Mouse (Mus musculus) cerebellum, adult 2 months (tissue): ENCODE measurements around the gene Sult2b1. TPM values are rescaled to one million over a fixed set of nuclear protein-coding genes. Genes with fewer than 3 reads are reported as not detected.

ENCODE experiments used
- DNase-seq, 2 experiments: peaks; one replicate each; pipeline ENCODE4 v3.0.0; 2021
- H3K27ac ChIP-seq: fragments of 200-500 bp; 2 replicates; pipeline ENCODE4 v1.5.1; 2012; ENCODE audit warnings: low read length, control low read depth, inconsistent platforms; ENCODE audit not compliant: insufficient read depth
- H3K27me3 ChIP-seq: fragments of 200-500 bp; 2 replicates; pipeline ENCODE4 v1.6.1; 2012; ENCODE audit warnings: inconsistent platforms, mild to moderate bottlenecking, low read length, moderate library complexity; ENCODE audit not compliant: control insufficient read depth, insufficient read depth
- H3K4me1 ChIP-seq: fragments of 200-500 bp; 2 replicates; pipeline ENCODE4 v1.6.1; 2011; ENCODE audit warnings: low read length; ENCODE audit not compliant: control insufficient read depth, insufficient read depth
- H3K4me3 ChIP-seq: fragments of 200-500 bp; replicated peaks from 2 replicates; pipeline ENCODE3; 2011; ENCODE audit warnings: mild to moderate bottlenecking, low read depth, low read length, control low read depth; ENCODE audit not compliant: insufficient read depth
- CTCF ChIP-seq: fragments of 200-500 bp; IDR thresholded peaks from 2 replicates; pipeline ENCODE4 v1.5.1; 2011; ENCODE audit warnings: low read depth, mild to moderate bottlenecking, control low read depth, low read length, moderate library complexity, borderline replicate concordance; ENCODE audit not compliant: insufficient read depth
- POLR2A ChIP-seq: fragments of 200-500 bp; IDR thresholded peaks from 2 replicates; pipeline ENCODE4 v1.6.1; 2011; ENCODE audit warnings: low read length, control low read depth, borderline replicate concordance; ENCODE audit not compliant: insufficient read depth
- WGBS: fragments of 180-500 bp; shearing (Covaris S2); methylation state at CpG from one replicate; pipeline ENCODE4 v1.1.7; 2018; 5-methylcytosine and 5-hydroxymethylcytosine counted together
- polyA plus RNA-seq: library from polyadenylated mRNA; depleted of rRNA; stranded (reverse); fragments of >200 nt; gene quantifications from 2 replicates; pipeline ENCODE4 v1.2.3, GENCODE M21; 2012

Gene Sult2b1
- polyA plus RNA-seq, 1 experiment = 10.6 TPM

DNA sequence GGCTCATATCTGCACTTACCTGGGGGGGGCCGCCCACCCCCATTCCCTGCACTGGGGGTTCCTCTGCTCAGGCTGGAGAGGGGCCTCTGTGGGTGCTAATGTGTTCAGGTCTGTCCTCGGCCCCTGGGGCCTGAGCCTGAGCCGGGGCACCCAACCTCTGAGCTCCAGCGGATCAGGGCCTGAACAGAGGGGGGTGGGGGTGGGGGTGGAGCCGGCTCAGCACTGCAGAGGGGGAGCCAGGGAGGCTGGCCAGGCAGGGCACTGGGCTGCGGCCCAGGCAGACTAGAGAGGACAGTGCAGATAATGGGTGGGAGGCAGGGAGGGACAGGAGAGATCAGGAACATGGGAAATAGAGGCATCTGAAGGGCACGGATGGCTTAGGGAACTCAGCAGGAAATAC lies 40.1 kb upstream of the Sult2b1 start, which contains the start of gene Kcnj14:
Kcnj14 (minus strand) TSS at position 185 of the 400 bp plus-strand sequence.
- Histone ChIP-seq H3K27me3 (no peaks in the 10 kb centered on the region), H3K4me3 (no peak within 1 kb of the TSS), H3K27ac (no peak within 1 kb of the TSS), H3K4me1 (no peaks in the 10 kb centered on the region)
- 56% methylated on average over 7 of the region's 7 CpGs for WGBS
- TF ChIP-seq POLR2A = no peak
- no peak for TF ChIP-seq CTCF
- no peak for DNase-seq

DNA sequence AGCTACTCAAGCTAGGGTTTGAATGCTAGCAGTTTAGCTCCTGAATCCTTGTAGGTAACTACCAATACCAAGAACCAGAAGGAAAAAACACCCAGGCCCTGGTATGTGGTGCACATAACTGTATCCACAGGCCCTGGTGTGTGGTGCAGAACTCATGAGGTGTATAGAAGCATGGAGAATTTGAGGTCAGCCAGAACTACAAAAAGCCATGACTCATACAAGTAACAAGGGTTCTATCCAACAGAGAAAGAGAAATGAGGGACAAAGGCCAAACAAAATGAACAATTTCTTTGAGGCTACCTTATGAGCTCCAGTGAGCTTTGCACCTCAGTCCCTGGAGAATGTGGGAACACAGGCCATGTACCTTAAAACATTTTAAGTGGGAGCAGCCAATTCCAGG lies 36.4 kb upstream of the Sult2b1 start:
- Histone ChIP-seq H3K4me1 (no peaks in the 10 kb centered on the region), H3K27ac (no peak overlapping the region), H3K27me3 (no peaks in the 10 kb centered on the region), H3K4me3 (no peak overlapping the region)
- TF ChIP-seq POLR2A (no peak), CTCF (no peak)
- no peak for DNase-seq

DNA sequence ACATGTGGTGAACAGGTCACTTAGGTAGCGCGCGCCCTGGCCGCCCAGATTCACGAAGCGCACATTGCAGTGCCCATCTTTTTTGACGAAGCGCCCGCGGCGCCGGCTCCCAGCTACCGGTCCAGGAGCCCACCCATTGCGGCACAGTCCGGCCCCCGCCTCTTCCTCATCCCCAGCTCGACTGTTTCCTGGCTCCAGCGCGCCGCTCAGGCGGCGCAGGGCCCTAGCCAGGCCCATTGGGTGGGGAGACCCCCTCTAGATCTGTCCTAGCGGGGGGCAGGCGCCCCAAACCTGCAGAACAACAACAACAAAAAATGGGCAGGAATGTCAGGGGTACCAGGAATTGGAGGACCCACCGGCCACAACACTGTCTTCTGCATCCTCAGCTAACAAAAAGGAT lies 35.4 kb upstream of the Sult2b1 start:
- Histone ChIP-seq H3K4me3 (no peak overlapping the region), H3K27me3 (no peaks in the 10 kb centered on the region), H3K27ac (no peak overlapping the region), H3K4me1 (no peaks in the 10 kb centered on the region)
- 15% methylated on average over 25 of the region's 25 CpGs for WGBS
- no peak for DNase-seq
- TF ChIP-seq POLR2A (no peak), CTCF (no peak)

DNA sequence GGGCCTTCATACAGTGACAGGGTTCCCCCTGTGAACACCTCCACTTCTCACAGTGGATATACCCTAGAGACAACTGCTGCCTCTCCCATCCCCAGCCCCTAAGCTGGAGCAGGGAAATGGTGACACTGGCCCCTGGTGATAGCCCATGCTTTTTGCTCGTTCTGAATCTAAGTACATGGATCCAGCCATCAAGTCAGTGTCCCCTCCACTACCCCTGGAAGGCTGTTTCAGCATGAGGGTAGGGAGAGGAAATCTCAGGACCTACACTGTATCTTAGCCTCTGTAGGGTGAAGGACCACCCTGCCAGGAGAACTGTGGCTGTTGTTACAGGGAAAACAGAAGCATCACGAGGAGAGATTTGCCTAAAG lies 31.5 kb upstream of the Sult2b1 start:
- no peak overlapping the region for H3K27ac ChIP-seq
- WGBS = 56% methylated on average over 2 of the region's 2 CpGs
- TF ChIP-seq CTCF = no peak
- no peak for TF ChIP-seq POLR2A

DNA sequence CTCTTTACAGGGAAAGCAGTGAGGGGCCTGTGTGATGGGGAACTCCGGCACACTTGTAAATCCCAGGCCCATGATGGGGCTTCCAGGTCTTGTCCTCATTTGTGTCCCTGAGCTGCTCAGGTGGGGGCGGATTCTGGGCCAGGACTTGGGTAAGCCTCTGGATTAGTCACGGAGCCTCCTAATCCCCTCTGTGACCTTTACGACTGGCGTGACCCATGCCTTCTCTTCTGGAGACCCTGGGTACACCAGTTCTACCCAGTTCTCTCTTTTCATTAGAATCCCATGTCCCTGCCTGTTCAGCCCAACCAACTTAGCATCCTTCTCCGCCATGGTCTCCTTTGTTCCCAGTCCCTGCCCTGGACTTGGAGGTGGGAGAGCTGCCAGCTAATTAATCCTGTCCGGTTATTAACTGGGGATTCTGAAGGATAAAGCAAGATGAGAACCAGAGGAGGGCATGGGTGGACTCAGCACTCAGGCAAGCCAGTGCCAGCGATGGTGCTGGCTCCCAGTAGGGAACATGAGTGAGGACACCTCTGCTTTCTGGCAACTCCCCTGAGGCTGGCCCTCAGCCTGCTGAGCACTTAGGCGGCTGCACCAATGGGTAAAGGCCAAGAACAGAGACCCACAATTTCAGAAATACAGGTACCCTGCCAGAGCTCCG lies 31.0 kb upstream of the Sult2b1 start:
- H3K4me1 ChIP-seq = peaks cover 5% of the 10 kb centered on the region
- H3K27me3 ChIP-seq = no peaks in the 10 kb centered on the region
- whole genome bisulfite sequencing = 30% methylated on average over 10 of the region's 10 CpGs
- no peak overlapping the region for H3K27ac ChIP-seq
- no peak for TF ChIP-seq POLR2A
- no peak for TF ChIP-seq CTCF
- H3K4me3 ChIP-seq = no peak overlapping the region
- DNase-seq = peak; percentile 39 to 41

More for the DNA sequence above, 31.5 kb upstream of the Sult2b1 start:
- DNase-seq = no peak
- Histone ChIP-seq H3K4me3 (no peak overlapping the region), H3K27me3 (no peaks in the 10 kb centered on the region), H3K4me1 (peaks cover 4% of the 10 kb centered on the region)

DNA sequence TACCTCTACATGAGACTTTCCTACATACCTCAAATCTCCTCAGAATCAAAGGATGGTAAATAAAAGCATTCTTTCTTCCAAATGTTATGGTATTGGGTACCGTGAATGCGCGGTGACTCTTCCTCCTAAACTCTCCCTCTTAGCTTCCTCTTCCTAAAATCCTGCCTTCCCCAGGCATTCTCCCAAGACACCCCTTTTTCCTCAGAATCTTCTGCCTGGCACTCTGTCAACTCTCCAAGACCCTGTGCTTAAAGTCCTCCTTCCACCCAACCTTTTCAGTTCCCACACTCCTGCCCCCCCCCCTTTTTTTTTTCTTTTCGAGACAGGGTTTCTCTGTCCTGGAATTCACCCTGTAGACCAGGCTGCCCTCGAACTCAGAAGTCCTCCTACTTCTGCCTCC lies 30.4 kb upstream of the Sult2b1 start:
- Histone ChIP-seq H3K4me1 (peaks cover 11% of the 10 kb centered on the region), H3K4me3 (peak overlapping the region; percentile 37), H3K27ac (no peak overlapping the region), H3K27me3 (no peaks in the 10 kb centered on the region)
- TF ChIP-seq CTCF (no peak), POLR2A (no peak)
- 3% methylated on average over 5 of the region's 5 CpGs for WGBS
- no peak for DNase-seq

DNA sequence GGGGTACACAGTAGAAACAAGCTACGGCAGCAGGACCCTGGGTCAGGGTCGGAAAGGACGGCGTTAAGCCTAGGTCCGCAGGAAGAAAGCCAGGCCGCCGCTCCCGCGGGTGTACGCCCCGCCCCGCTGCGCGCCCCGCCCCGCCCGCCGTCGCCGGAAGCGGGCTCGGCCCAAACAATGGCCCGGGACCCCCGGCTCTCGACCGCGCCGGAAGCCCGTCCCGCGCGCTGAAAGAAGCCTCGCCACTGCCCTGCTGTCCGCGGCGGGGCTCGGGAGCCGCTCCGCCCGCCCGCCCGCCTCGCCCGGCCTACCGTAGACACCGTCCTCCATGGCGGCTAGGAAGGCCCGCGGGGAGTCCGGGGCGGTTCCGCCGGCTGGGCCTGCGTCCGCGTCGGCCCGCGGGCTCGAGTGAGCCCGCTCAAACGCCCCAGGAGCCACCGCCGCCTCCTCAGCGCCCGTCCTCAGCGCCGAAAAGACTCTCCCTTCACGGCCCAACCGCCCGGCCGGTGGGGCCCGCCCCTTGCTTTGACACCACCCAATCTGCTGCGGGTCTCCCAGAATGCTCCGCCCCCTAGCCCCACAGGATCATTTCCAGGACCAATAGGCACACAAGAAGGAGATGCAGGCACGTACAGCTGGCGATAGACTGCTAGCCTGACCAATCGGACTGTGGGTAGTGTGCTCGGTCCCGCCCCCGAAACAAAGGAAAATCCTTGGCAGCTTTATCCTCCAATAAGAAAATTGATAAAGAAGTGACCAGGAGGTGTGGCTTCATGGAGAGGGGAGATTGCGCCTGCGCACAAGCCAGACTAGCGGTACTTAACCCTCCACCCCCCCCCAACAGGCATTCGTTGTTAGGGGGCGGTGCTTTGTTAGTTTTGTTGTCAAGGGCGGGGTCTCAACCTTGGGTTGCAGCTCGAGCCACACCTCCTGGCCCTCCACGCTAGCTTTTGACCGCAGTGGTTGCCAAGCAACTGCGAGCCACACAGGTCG lies 29.6 kb upstream of the Sult2b1 start, which contains the start of gene Cyth2:
Cyth2 (minus strand) TSS at position 795 of the 993 bp plus-strand sequence.
- Histone ChIP-seq H3K4me3 (peak within 1 kb of the TSS; percentile 96), H3K27me3 (no peaks in the 10 kb centered on the region), H3K27ac (peak within 1 kb of the TSS; percentile 70), H3K4me1 (peaks cover 17% of the 10 kb centered on the region)
- TF ChIP-seq POLR2A = peak; percentile 80
- no peak for TF ChIP-seq CTCF
- WGBS = under 1% methylated on average over 69 of the region's 92 CpGs
- DNase-seq = peak; percentile 99 to 100

DNA sequence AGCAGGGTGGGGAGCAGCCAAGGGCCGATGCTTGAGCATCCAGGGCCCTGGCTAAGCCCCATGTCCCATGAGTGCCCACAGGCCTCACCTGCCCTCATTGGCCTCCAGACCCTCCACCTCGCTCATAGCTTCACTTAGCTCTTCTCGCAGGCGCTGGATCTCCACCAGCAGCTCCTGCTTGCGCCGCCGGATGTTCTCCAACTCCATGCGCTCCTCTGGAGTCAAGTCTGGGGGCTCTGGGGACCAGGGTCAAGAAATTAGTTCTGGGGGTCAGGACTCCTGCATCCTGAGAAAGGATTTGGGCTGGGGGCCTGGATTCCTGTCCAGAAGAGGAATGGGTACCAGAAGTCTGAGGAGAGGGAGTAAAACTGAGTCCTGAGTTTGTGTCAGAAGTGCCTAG lies 28.5 kb upstream of the Sult2b1 start:
- peaks cover 23% of the 10 kb centered on the region for H3K4me1 ChIP-seq
- WGBS = 70% methylated on average over 8 of the region's 8 CpGs
- no peaks in the 10 kb centered on the region for H3K27me3 ChIP-seq
- H3K4me3 ChIP-seq = peak overlapping the region; percentile 96
- no peak overlapping the region for H3K27ac ChIP-seq
- no peak for TF ChIP-seq POLR2A
- DNase-seq = no peak
